Mouse (Mus musculus) myocyte (in vitro differentiated cells): ENCODE data around the gene Tbc1d23. TPM values are rescaled to one million over a fixed set of nuclear protein-coding genes. Genes with fewer than 3 reads are reported as not detected.

Experiments used
- H3K27me3 ChIP-seq: one replicate; pipeline ENCODE4 v1.6.1; 2011; ENCODE audit not compliant: control insufficient read depth, insufficient read depth, insufficient read length
- H3K36me3 ChIP-seq: one replicate; pipeline ENCODE4 v1.6.1; 2011; ENCODE audit not compliant: control insufficient read depth, insufficient read depth
- H3K4me2 ChIP-seq: one replicate; pipeline ENCODE4 v1.6.1; 2011; ENCODE audit warnings: low read depth, control low read depth
- H3K4me3 ChIP-seq: one replicate; pipeline ENCODE4 v1.5.1; 2011; ENCODE audit warnings: mild to moderate bottlenecking, control low read depth, moderate library complexity
- H3K79me2 ChIP-seq: one replicate; pipeline ENCODE4 v1.6.1; 2011; ENCODE audit not compliant: control insufficient read depth, insufficient read depth
- H3ac ChIP-seq: one replicate; pipeline ENCODE4 v1.6.1; 2011; ENCODE audit not compliant: control insufficient read depth, insufficient read length
- CEBPB ChIP-seq: IDR thresholded peaks from 2 replicates; pipeline ENCODE4 v1.6.1; 2011; ENCODE audit warnings: mild to moderate bottlenecking, moderate library complexity; ENCODE audit not compliant: poor library complexity, insufficient read depth, severe bottlenecking
- E2F4 ChIP-seq: IDR thresholded peaks from one replicate; pipeline ENCODE4 v1.6.1; 2011; ENCODE audit warnings: mild to moderate bottlenecking, control low read depth, moderate library complexity; ENCODE audit not compliant: insufficient read depth
- MAX ChIP-seq: IDR thresholded peaks from one replicate; pipeline ENCODE4 v1.6.1; 2011; ENCODE audit warnings: low read depth, mild to moderate bottlenecking, control low read depth
- MYOD1 ChIP-seq, 3 experiments: IDR thresholded peaks; one replicate each; pipeline ENCODE4 v1.6.1; 2011; ENCODE audit warnings: control low read depth in 2 of 3, low read depth in 2 of 3, mild to moderate bottlenecking in 2 of 3, moderate library complexity in 1 of 3; ENCODE audit not compliant: insufficient read length in 2 of 3, control insufficient read depth in 1 of 3
- MYOG ChIP-seq, 3 experiments: IDR thresholded peaks; one replicate each; pipeline ENCODE4 v1.6.1; 2011; ENCODE audit warnings: control low read depth in 2 of 3, low read depth in 2 of 3, mild to moderate bottlenecking in 2 of 3; ENCODE audit not compliant: insufficient read length in 2 of 3, control insufficient read depth in 1 of 3, insufficient read depth in 1 of 3
- POLR2A ChIP-seq: IDR thresholded peaks from one replicate; pipeline ENCODE4 v1.6.1; 2011; ENCODE audit warnings: low read depth, mild to moderate bottlenecking, control low read depth, moderate library complexity; ENCODE audit not compliant: insufficient read length
- POLR2AphosphoS2 ChIP-seq: IDR thresholded peaks from one replicate; pipeline ENCODE4 v1.6.1; 2011; ENCODE audit warnings: low read depth, control low read depth; ENCODE audit not compliant: insufficient read length
- REST ChIP-seq: IDR thresholded peaks from one replicate; pipeline ENCODE4 v1.6.1; 2011; ENCODE audit warnings: mild to moderate bottlenecking, control low read depth, moderate library complexity; ENCODE audit not compliant: insufficient read depth, insufficient read length
- SRF ChIP-seq: IDR thresholded peaks from one replicate; pipeline ENCODE4 v1.6.1; 2011; ENCODE audit warnings: low read depth; ENCODE audit not compliant: control insufficient read depth, insufficient read length
- TCF12 ChIP-seq: IDR thresholded peaks from one replicate; pipeline ENCODE4 v1.6.1; 2011; ENCODE audit warnings: mild to moderate bottlenecking, control low read depth; ENCODE audit not compliant: poor library complexity, insufficient read depth, severe bottlenecking
- TCF3 ChIP-seq: IDR thresholded peaks from one replicate; pipeline ENCODE4 v1.6.1; 2011; ENCODE audit warnings: low read depth, control low read depth; ENCODE audit not compliant: insufficient read length
- USF1 ChIP-seq: IDR thresholded peaks from one replicate; pipeline ENCODE4 v1.6.1; 2011; ENCODE audit warnings: low read depth, mild to moderate bottlenecking, control low read depth, moderate library complexity
- polyA plus RNA-seq: library from polyadenylated mRNA; unstranded; fragments of >200 nt; fragmentation: generic; extraction: Trizol; gene quantifications from one replicate; pipeline ENCODE4 v1.2.1, GENCODE M21; 2012; ENCODE audit warnings: missing spikeins

The Tbc1d23 gene
- polyA plus RNA-seq, 1 experiment = 9.6 TPM

- TF ChIP-seq POLR2AphosphoS2 = no peak
- no peak for TF ChIP-seq SRF
- no peak for TF ChIP-seq E2F4
- no peak for TF ChIP-seq TCF12
- no peak for TF ChIP-seq POLR2A
- no peak for TF ChIP-seq REST
- no peak for TF ChIP-seq MYOG (IDR thresholded peaks at IDR 0.05; ENCODE audit: control insufficient read depth in 1 of 3, insufficient read depth in 1 of 3, insufficient read length in 2 of 3, low read depth in 2 of 3)
- no peak for TF ChIP-seq MAX
- TF ChIP-seq TCF3 = no peak
- TF ChIP-seq MYOD1 (IDR thresholded peaks at IDR 0.05; ENCODE audit: control insufficient read depth in 1 of 3, insufficient read length in 2 of 3, low read depth in 2 of 3) = no peak
- no peak for TF ChIP-seq USF1
- no peak for TF ChIP-seq CEBPB
- H3K79me2 ChIP-seq = no peaks in the 10 kb centered on the region
- H3K36me3 ChIP-seq = peaks cover 27% of the 10 kb centered on the region
- no peak overlapping the region for H3ac ChIP-seq
- H3K4me3 ChIP-seq = no peak overlapping the region
- H3K27me3 ChIP-seq = no peaks in the 10 kb centered on the region
- no peak overlapping the region for H3K4me2 ChIP-seq
Measured at GRCm38 (mm10) chr16:57190390-57190789, 40.9 kb downstream of the Tbc1d23 start.

DNA sequence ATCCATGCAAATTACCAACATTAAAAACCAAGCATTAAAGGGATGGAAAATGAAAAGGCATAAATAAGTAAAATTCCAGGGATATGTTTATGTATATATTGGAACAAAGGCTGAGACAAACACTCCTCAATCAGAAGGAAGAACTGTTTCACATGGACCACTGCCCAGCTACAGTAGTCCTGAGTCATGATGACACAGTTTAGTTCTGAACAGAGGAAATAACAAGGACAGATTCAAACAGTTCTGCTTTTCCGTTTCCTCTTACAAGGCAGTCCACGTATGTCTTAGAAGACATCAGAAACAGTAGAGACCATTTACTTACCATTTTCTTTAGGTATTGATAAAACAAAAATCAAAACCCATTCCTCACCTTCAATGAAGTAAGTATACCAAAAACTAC is 41.8 kb downstream of the Tbc1d23 start:
- no peak overlapping the region for H3ac ChIP-seq
- no peak overlapping the region for H3K4me2 ChIP-seq
- H3K79me2 ChIP-seq = no peaks in the 10 kb centered on the region
- no peak for TF ChIP-seq POLR2A
- TF ChIP-seq POLR2AphosphoS2 = no peak
- TF ChIP-seq MAX = no peak
- no peak for TF ChIP-seq REST
- TF ChIP-seq USF1 = no peak
- TF ChIP-seq TCF3 = no peak
- no peak for TF ChIP-seq E2F4
- TF ChIP-seq MYOG (IDR thresholded peaks at IDR 0.05; ENCODE audit: control insufficient read depth in 1 of 3, insufficient read depth in 1 of 3, insufficient read length in 2 of 3, low read depth in 2 of 3) = no peak
- peaks cover 27% of the 10 kb centered on the region for H3K36me3 ChIP-seq
- no peaks in the 10 kb centered on the region for H3K27me3 ChIP-seq
- no peak overlapping the region for H3K4me3 ChIP-seq

DNA sequence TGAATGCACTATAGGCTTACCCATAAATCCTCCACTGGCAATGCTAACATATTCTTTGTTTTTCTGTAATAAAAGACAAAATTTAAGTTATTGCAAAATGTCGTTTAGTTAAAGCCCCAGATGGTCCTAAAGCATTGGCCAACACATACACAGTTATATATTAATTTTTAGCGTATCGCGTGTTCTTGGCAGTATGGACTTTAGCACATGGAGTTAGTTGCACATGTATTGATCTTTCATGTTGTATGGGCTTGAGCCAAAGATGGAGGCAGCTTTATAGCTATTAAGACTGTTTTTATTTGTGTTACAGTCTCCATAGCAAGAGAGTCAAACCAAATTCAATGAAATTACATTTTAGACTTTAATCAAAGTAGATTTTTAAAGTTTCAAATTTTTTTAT is 44.7 kb downstream of the Tbc1d23 start:
- TF ChIP-seq POLR2AphosphoS2 (no peak), REST (no peak), MAX (no peak), E2F4 (no peak), TCF3 (no peak), MYOG (IDR thresholded peaks at IDR 0.05; ENCODE audit: control insufficient read depth in 1 of 3, insufficient read depth in 1 of 3, insufficient read length in 2 of 3, low read depth in 2 of 3) (no peak), USF1 (no peak), CEBPB (no peak), POLR2A (no peak), TCF12 (no peak), SRF (no peak), MYOD1 (IDR thresholded peaks at IDR 0.05; ENCODE audit: control insufficient read depth in 1 of 3, insufficient read length in 2 of 3, low read depth in 2 of 3) (no peak)
- no peak overlapping the region for H3K4me2 ChIP-seq
- H3K36me3 ChIP-seq = peaks cover 18% of the 10 kb centered on the region
- H3ac ChIP-seq = no peak overlapping the region
- no peaks in the 10 kb centered on the region for H3K79me2 ChIP-seq
- H3K27me3 ChIP-seq = no peaks in the 10 kb centered on the region
- H3K4me3 ChIP-seq = no peak overlapping the region

DNA sequence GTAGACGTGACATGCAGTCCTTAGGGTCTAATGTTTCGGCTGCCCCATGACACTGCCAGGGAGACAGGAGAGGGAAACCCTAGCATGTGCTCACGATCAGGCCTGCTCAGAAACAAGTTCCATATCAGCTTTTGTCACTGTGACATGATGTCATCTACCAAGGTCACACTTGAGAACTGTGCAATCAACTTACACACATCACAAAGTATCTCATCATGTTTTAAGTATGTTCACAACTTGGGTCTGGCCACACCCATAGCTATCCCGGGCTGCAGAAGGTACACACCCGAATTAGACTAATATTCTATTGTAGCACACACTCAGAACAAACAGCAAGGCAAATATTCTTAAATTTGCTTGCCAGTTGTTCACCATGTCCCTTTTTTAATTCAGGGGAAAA is 49.3 kb downstream of the Tbc1d23 start:
- no peak overlapping the region for H3ac ChIP-seq
- H3K4me3 ChIP-seq = no peak overlapping the region
- H3K4me2 ChIP-seq = no peak overlapping the region
- peaks cover 12% of the 10 kb centered on the region for H3K36me3 ChIP-seq
- H3K79me2 ChIP-seq = no peaks in the 10 kb centered on the region
- H3K27me3 ChIP-seq = no peaks in the 10 kb centered on the region
- TF ChIP-seq POLR2A (no peak), USF1 (no peak), REST (no peak)

GRCm38 (mm10) chr16:57181180-57181579 is 50.1 kb downstream of the Tbc1d23 start:
- peaks cover 12% of the 10 kb centered on the region for H3K36me3 ChIP-seq
- no peak for TF ChIP-seq TCF3
- H3K27me3 ChIP-seq = no peaks in the 10 kb centered on the region
- H3K4me3 ChIP-seq = no peak overlapping the region
- H3ac ChIP-seq = no peak overlapping the region
- H3K79me2 ChIP-seq = no peaks in the 10 kb centered on the region
- no peak overlapping the region for H3K4me2 ChIP-seq
